Mouse (Mus musculus): ENCODE measurements around the gene Cog2.

GRCm38 (mm10) chr8:124556658-124557057 lies 36.1 kb downstream of the Cog2 start:
- no peak for TF ChIP-seq CTCF (IDR thresholded peaks at IDR 0.05; ENCODE audit: insufficient read depth, low read length)
- TF ChIP-seq POLR2A (IDR thresholded peaks at IDR 0.05; ENCODE audit: borderline replicate concordance, extremely low read depth, low read depth, low read length), result no peak

Measured in lung, adult 2 months (tissue).